Mouse (Mus musculus) hindbrain, embryonic 11.5 days (tissue): ENCODE measurements around the gene Mfsd4a. TPM values are rescaled to one million over a fixed set of nuclear protein-coding genes. Genes with fewer than 3 reads are reported as not detected.

Experiments used
- ATAC-seq: fragments of 200-750 bp; cut with Nextera tagmentation; 2 replicates; pipeline ENCODE4 v1.8.0; 2017; ENCODE audit warnings: mild to moderate bottlenecking, moderate TSS enrichment, moderate library complexity; ENCODE audit not compliant: low FRiP score
- DNase-seq: peaks from one replicate; pipeline ENCODE4 v3.0.0-alpha.2; 2015; ENCODE audit warnings: low spot score
- H3K27ac ChIP-seq: fragments of 300-500 bp; sonication (generic); 2 replicates; pipeline ENCODE4 v1.5.1; 2014; ENCODE audit warnings: mild to moderate bottlenecking, low read depth, low read length
- H3K27me3 ChIP-seq: fragments of 300-500 bp; sonication (generic); 2 replicates; pipeline ENCODE4 v1.6.1; 2014; ENCODE audit warnings: mild to moderate bottlenecking, low read length, moderate library complexity, mixed read lengths; ENCODE audit not compliant: control insufficient read depth, insufficient read depth
- H3K36me3 ChIP-seq: fragments of 300-500 bp; sonication (generic); 2 replicates; pipeline ENCODE4 v1.6.1; 2014; ENCODE audit warnings: mild to moderate bottlenecking, low read length, moderate library complexity, mixed read lengths; ENCODE audit not compliant: control insufficient read depth, insufficient read depth
- H3K4me1 ChIP-seq: fragments of 300-500 bp; sonication (generic); replicated peaks from 2 replicates; pipeline ENCODE4 v1.6.1; 2014; ENCODE audit warnings: low read length, mixed read lengths; ENCODE audit not compliant: control insufficient read depth, insufficient read depth
- H3K4me2 ChIP-seq: fragments of 300-500 bp; sonication (generic); replicated peaks from 2 replicates; pipeline ENCODE4 v1.6.1; 2014; ENCODE audit warnings: mild to moderate bottlenecking, low read depth, low read length
- H3K4me3 ChIP-seq: fragments of 300-500 bp; sonication (generic); 2 replicates; pipeline ENCODE4 v1.5.1; 2014; ENCODE audit warnings: low read depth, low read length
- H3K9ac ChIP-seq: fragments of 300-500 bp; sonication (generic); 2 replicates; pipeline ENCODE4 v1.6.1; 2014; ENCODE audit warnings: low read depth, low read length
- H3K9me3 ChIP-seq: fragments of 300-500 bp; sonication (generic); 2 replicates; pipeline ENCODE4 v1.6.1; 2016; ENCODE audit warnings: low read length; ENCODE audit not compliant: control insufficient read depth
- WGBS: fragments of 180-500 bp; shearing (Covaris S2); extraction: QIAGEN DNeasy Blood & Tissue Kit; methylation state at CpG from one replicate; pipeline ENCODE4 v1.1.7; 2014; 5-methylcytosine and 5-hydroxymethylcytosine counted together
- polyA plus RNA-seq: library from polyadenylated mRNA; unstranded; fragments of >200 nt; fragmentation: Nextera tagmentation; extraction: Ambion mirVana; gene quantifications from 2 replicates; pipeline ENCODE4 v1.2.1, GENCODE M21; 2014

Mfsd4a gene
- polyA plus RNA-seq, 1 experiment from 2014 or later: 11.0 TPM

- Histone ChIP-seq H3K4me1 (no peaks in the 10 kb centered on the region), H3K4me2 (no peak overlapping the region), H3K27ac (no peak overlapping the region), H3K27me3 (no peaks in the 10 kb centered on the region), H3K36me3 (peaks cover 5% of the 10 kb centered on the region; the same call in 1 of the 2 replicates), H3K9ac (no peak overlapping the region), H3K9me3 (no peaks in the 10 kb centered on the region), H3K4me3 (no peak overlapping the region)
- WGBS: 90% methylated on average over 1 of the region's 1 CpGs
- DNase-seq: no peak
- ATAC-seq: no peak
Measured at GRCm38 (mm10) chr1:132014800-132015199, 53.1 kb downstream of the Mfsd4a start.

GRCm38 (mm10) chr1:132012861-132013260 is 55.0 kb downstream of the Mfsd4a start:
- 87% methylated on average over 8 of the region's 8 CpGs for WGBS
- Histone ChIP-seq H3K27ac (no peak overlapping the region), H3K4me3 (no peak overlapping the region)

GRCm38 (mm10) chr1:132011785-132012184 is 56.1 kb downstream of the Mfsd4a start:
- Histone ChIP-seq H3K36me3 (0 out of 2 replicates have a peak, but pooled peaks cover 2% of the 10 kb centered on the region), H3K27ac (no peak overlapping the region), H3K27me3 (no peaks in the 10 kb centered on the region), H3K9me3 (no peaks in the 10 kb centered on the region), H3K4me3 (no peak overlapping the region), H3K9ac (no peak overlapping the region), H3K4me1 (no peaks in the 10 kb centered on the region; the same call in 1 of the 2 replicates), H3K4me2 (no peak overlapping the region)
- WGBS: 85% methylated on average over 2 of the region's 2 CpGs
- ATAC-seq: no peak
- DNase-seq: no peak

More at GRCm38 (mm10) chr1:132012861-132013260, 55.0 kb downstream of the Mfsd4a start:
- DNase-seq (no peak), ATAC-seq (no peak)
- H3K27me3 ChIP-seq: no peaks in the 10 kb centered on the region
- H3K4me1 ChIP-seq: no peaks in the 10 kb centered on the region; the same call in 1 of the 2 replicates
- H3K36me3 ChIP-seq: 0 out of 2 replicates have a peak, but pooled peaks cover 2% of the 10 kb centered on the region
- no peak overlapping the region for H3K9ac ChIP-seq
- H3K4me2 ChIP-seq: no peak overlapping the region
- no peaks in the 10 kb centered on the region for H3K9me3 ChIP-seq

DNA sequence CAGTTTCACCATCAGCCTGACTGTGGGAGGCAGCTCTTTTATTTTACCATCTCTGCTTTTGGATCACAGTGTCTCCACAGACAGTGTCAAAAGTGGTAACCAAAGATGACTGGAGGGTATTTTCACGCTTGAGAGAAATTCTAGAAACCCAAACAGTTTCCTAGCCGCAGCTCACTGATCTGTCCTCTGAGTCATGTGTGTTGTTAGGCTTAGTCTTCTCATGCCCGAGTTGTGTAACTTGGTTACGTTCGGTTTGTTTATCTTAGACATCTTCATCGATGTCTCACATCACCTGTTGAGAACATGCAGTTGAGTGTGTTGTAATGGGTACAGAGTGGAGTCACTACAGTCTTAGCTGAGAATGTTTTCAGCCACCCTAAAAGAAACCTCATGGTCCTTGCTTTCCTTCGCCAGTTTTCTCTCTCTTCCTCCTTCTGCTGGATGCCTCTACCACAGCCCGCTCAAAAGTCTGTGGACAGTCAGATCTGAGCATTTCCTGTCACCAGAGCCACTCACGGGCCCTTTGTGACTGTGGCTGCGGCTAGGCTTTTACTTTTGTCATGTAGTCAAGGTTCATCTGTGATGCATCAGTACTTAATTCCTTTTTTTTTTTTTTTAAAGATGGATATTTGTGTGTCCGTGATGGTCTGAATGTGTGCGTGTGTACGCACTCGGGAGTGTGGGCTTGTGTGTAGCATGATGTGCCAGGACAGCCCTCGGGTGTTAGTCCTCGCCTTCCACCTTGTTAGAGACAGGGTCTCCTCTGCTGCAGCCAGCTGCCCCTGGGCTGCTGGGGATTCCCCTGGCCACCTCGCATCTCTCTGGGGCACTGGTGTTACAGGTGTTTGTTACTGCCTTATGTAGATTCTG is 57.0 kb downstream of the Mfsd4a start:
- no peaks in the 10 kb centered on the region; the same call in 1 of the 2 replicates for H3K4me1 ChIP-seq
- no peak overlapping the region for H3K4me3 ChIP-seq
- ATAC-seq: no peak
- H3K9ac ChIP-seq: no peak overlapping the region
- H3K4me2 ChIP-seq: no peak overlapping the region
- H3K36me3 ChIP-seq: 0 out of 2 replicates have a peak, but pooled peaks cover 2% of the 10 kb centered on the region
- H3K27ac ChIP-seq: no peak overlapping the region
- DNase-seq: no peak
- H3K9me3 ChIP-seq: no peaks in the 10 kb centered on the region
- 90% methylated on average over 17 of the region's 17 CpGs for WGBS
- H3K27me3 ChIP-seq: no peaks in the 10 kb centered on the region

DNA sequence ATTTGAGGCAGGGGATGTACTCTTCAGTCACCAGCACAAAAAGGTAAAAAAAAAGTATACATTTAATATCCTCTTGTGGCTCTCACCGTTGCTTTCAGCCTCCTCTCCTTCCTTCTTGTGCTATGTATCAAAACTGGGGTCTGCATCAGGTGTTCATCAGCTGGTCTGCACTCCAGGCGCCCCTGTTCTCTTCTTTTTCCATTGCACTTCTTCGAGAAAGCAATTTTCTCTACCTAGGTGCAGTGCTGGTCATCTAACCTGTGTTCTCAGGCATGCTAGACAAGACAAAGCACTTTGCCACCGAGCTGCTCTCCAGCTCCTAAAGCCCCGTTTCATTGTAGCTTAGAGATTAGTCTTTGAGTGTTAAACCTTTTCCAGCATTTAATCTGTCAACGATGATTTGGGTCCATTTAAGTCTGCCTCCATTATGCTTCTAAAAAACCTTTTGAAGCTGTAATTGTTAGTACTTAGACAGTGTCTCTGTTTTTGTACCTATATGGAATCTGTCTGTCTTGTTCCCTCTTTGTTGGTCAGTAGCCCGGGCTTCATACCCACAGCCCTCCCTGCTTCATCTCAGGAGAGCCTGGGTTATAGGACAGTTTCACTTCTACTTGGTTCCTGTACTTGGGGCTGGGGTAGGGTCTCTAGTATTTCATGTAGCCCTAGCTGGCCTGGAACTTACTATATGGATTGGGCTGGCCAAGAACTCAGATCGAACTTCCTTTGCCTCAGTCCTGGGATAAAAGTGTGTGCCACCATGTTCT is 58.8 kb downstream of the Mfsd4a start:
- Histone ChIP-seq H3K36me3 (no peaks in the 10 kb centered on the region), H3K27me3 (no peaks in the 10 kb centered on the region), H3K27ac (no peak overlapping the region), H3K9ac (peak overlapping the region; percentile 27; the same call in 1 of the 2 replicates), H3K4me2 (peak overlapping the region; percentile 81), H3K4me3 (peak overlapping the region; percentile 93), H3K9me3 (no peaks in the 10 kb centered on the region), H3K4me1 (no peaks in the 10 kb centered on the region; the same call in 1 of the 2 replicates)
- ATAC-seq (no peak), DNase-seq (no peak)
- 64% methylated on average over 8 of the region's 8 CpGs for WGBS

GRCm38 (mm10) chr1:132007828-132008827 is 59.7 kb downstream of the Mfsd4a start:
- 1% methylated on average over 62 of the region's 72 CpGs for WGBS

GRCm38 (mm10) chr1:132007282-132007815 is 60.5 kb downstream of the Mfsd4a start, which contains the start of gene Elk4:
Gene Elk4, plus strand, starts transcription at chr1:132007607.
- H3K9ac ChIP-seq: peak within 1 kb of the TSS; percentile 97
- peak within 1 kb of the TSS; percentile 81 for H3K4me2 ChIP-seq
- no peaks in the 10 kb centered on the region for H3K36me3 ChIP-seq
- peak within 1 kb of the TSS; percentile 93 for H3K4me3 ChIP-seq
- ATAC-seq (peak; percentile 95), DNase-seq (peak; percentile 95)
- H3K4me1 ChIP-seq: no peaks in the 10 kb centered on the region; the same call in 1 of the 2 replicates
- H3K9me3 ChIP-seq: no peaks in the 10 kb centered on the region
- 0% methylated on average over 42 of the region's 61 CpGs for WGBS
- peak within 1 kb of the TSS; percentile 92 for H3K27ac ChIP-seq
- no peaks in the 10 kb centered on the region for H3K27me3 ChIP-seq

More at GRCm38 (mm10) chr1:132007828-132008827, 59.7 kb downstream of the Mfsd4a start:
- peak overlapping the region; percentile 97 for H3K9ac ChIP-seq
- peak overlapping the region; percentile 93 for H3K4me3 ChIP-seq
- no peaks in the 10 kb centered on the region for H3K36me3 ChIP-seq
- H3K4me2 ChIP-seq: peak overlapping the region; percentile 81
- H3K4me1 ChIP-seq: no peaks in the 10 kb centered on the region; the same call in 1 of the 2 replicates
- peak; percentile 93 for ATAC-seq
- H3K27ac ChIP-seq: peak overlapping the region; percentile 92
- H3K9me3 ChIP-seq: no peaks in the 10 kb centered on the region
- DNase-seq: peak; percentile 90
- H3K27me3 ChIP-seq: no peaks in the 10 kb centered on the region
